Mouse (Mus musculus) R1 (cell line): ENCODE data around the gene Tceal7.

Experiments
- DNase-seq: peaks from one replicate; pipeline ENCODE4 v3.0.0-alpha.2; 2018; ENCODE audit warnings: low read depth, low spot score

Tceal7 gene

GRCm38 (mm10) chrX:136245521-136246071, 31.0 kb downstream of the Tceal7 start:
- DNase-seq, result peak; percentile 90

GRCm38 (mm10) chrX:136248811-136249210, 34.2 kb downstream of the Tceal7 start:
- DNase-seq, result no peak

- DNase-seq, result peak; percentile 8
These were observed 35.1 kb downstream of the Tceal7 start for GRCm38 (mm10) chrX:136249671-136250070.

- no peak for DNase-seq
These were observed 37.6 kb downstream of the Tceal7 start for GRCm38 (mm10) chrX:136252023-136252729.

- DNase-seq, result peak; percentile 11
These were observed 53.1 kb downstream of the Tceal7 start for GRCm38 (mm10) chrX:136267720-136268119.

- no peak for DNase-seq
These were observed 53.6 kb downstream of the Tceal7 start for GRCm38 (mm10) chrX:136268173-136268572.

- peak; percentile 47 for DNase-seq
These were observed 55.3 kb downstream of the Tceal7 start, which contains the start of gene Bex3 for GRCm38 (mm10) chrX:136269743-136270392. Bex3 (plus strand) TSS chrX:136270253.

- DNase-seq, result peak; percentile 77
These were observed 56.0 kb downstream of the Tceal7 start for GRCm38 (mm10) chrX:136270393-136271111.

- no peak for DNase-seq
These were observed 60.0 kb downstream of the Tceal7 start for GRCm38 (mm10) chrX:136274542-136274941.

GRCm38 (mm10) chrX:136275386-136275785, 60.8 kb downstream of the Tceal7 start:
- DNase-seq, result no peak
